Mouse (Mus musculus) heart, adult 2 months (tissue): ENCODE data around the gene Lrg1. TPM values are rescaled to one million over a fixed set of nuclear protein-coding genes. Genes with fewer than 3 reads are reported as not detected.
A peak's percentile ranks its signal among the peaks of the same experiment; 100 is the strongest.

Source experiments
- DNase-seq, 2 experiments: peaks; one replicate each; pipeline ENCODE4 v3.0.0; 2021
- H3K27ac ChIP-seq: fragments of 200-600 bp; 2 replicates; pipeline ENCODE4 v1.8.1; 2022
- H3K27me3 ChIP-seq: fragments of 200-500 bp; 2 replicates; pipeline ENCODE4 v1.6.1; 2012; ENCODE audit warnings: mild to moderate bottlenecking, low read length, inconsistent platforms, mixed read lengths; ENCODE audit not compliant: control insufficient read depth, insufficient read depth
- H3K36me3 ChIP-seq: fragments of 200-500 bp; 2 replicates; pipeline ENCODE4 v1.6.1; 2012; ENCODE audit warnings: low read length, inconsistent platforms; ENCODE audit not compliant: control insufficient read depth, insufficient read depth
- H3K4me1 ChIP-seq: fragments of 200-500 bp; 2 replicates; pipeline ENCODE4 v1.6.1; 2011; ENCODE audit warnings: low read length; ENCODE audit not compliant: control insufficient read depth, insufficient read depth
- H3K4me3 ChIP-seq: fragments of 200-600 bp; 2 replicates; pipeline ENCODE4 v1.8.1; 2022
- H3K79me2 ChIP-seq: fragments of 200-500 bp; replicated peaks from 2 replicates; pipeline ENCODE4 v1.6.1; 2012; ENCODE audit warnings: mild to moderate bottlenecking, inconsistent platforms, low read length, moderate library complexity, mixed read lengths; ENCODE audit not compliant: control insufficient read depth, insufficient read depth
- H3K9ac ChIP-seq: fragments of 200-500 bp; 2 replicates; pipeline ENCODE4 v1.6.1; 2012; ENCODE audit warnings: low read depth, mild to moderate bottlenecking, control low read depth, inconsistent platforms, low read length, mixed read lengths
- CTCF ChIP-seq: fragments of 200-600 bp; IDR thresholded peaks from 2 replicates; pipeline ENCODE4 v1.8.1; 2022; ENCODE audit warnings: antibody characterized with exemption, mild to moderate bottlenecking, moderate library complexity
- EP300 ChIP-seq: fragments of 200-500 bp; IDR thresholded peaks from 2 replicates; pipeline ENCODE4 v1.6.1; 2011; ENCODE audit warnings: low read depth, low read length, control low read depth; ENCODE audit not compliant: insufficient read depth
- POLR2A ChIP-seq: fragments of 200-500 bp; IDR thresholded peaks from 2 replicates; pipeline ENCODE4 v1.6.1; 2011; ENCODE audit warnings: mild to moderate bottlenecking, low read depth, low read length, control low read depth; ENCODE audit not compliant: insufficient read depth
- WGBS: fragments of 180-500 bp; shearing (Covaris S2); methylation state at CpG from one replicate; pipeline ENCODE4 v1.1.7; 2018; 5-methylcytosine and 5-hydroxymethylcytosine counted together
- intact Hi-C: fragments of 180-260 bp; cut with DNase I; formaldehyde crosslinking; loops from one replicate; pipeline ENCODE4 v1.15.1; 2025
- polyA plus RNA-seq: library from polyadenylated mRNA; depleted of rRNA; stranded (reverse); fragments of >200 nt; gene quantifications from 2 replicates; pipeline ENCODE4 v1.2.3, GENCODE M21; 2012
- total RNA-seq, 2 experiments: library from RNA; stranded (reverse); gene quantifications; 2 replicates each; pipeline ENCODE4 v1.2.3; 2021

Lrg1 gene
- total and polyA plus RNA-seq, 3 experiments = 57.0 to 77.7 (median 74.6) TPM

DNA sequence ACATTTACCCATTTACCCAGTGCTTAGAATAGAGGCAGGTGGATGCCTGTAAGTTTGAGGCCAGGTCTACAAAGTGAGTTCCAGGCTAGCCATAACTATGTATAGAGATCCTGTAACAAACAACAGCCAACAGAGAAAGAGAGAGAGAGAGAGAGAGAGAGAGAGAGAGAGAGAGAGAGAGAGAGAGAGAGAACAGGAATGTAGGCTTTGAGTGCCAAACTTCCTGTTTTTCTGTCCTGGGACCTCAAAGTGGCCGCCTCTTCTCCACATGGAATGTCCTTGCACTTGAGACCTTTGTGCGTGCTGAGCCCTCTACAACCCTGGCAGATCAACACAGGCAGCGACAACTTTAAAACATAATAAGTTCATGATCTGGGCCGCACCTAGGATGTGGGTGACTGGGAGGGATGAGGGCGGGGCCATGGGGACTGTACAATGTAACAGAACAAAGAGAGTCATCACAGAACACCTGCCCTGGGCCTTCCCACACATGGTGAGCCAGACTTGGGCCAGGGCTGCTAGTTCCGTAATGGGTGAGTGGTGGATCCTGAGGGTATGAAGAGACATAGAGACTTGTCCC is 41.8 kb upstream of the Lrg1 start:
- Histone ChIP-seq H3K9ac (no peak overlapping the region), H3K79me2 (0 out of 2 replicates have a peak, but pooled peaks cover 1% of the 10 kb centered on the region), H3K36me3 (no peaks in the 10 kb centered on the region), H3K27ac (peak overlapping the region; percentile 76), H3K4me3 (no peak overlapping the region), H3K27me3 (no peaks in the 10 kb centered on the region), H3K4me1 (peaks cover 2% of the 10 kb centered on the region; the same call in 1 of the 2 replicates)
- TF ChIP-seq CTCF (no peak), POLR2A (no peak), EP300 (no peak)
- intact Hi-C loops = loop anchor here (2.0 kb wide), 1 partner anchor 19 kb away; the partner anchor contains the start of gene Mydgf
- DNase-seq = no peak
- 60% methylated on average over 6 of the region's 6 CpGs for WGBS

DNA sequence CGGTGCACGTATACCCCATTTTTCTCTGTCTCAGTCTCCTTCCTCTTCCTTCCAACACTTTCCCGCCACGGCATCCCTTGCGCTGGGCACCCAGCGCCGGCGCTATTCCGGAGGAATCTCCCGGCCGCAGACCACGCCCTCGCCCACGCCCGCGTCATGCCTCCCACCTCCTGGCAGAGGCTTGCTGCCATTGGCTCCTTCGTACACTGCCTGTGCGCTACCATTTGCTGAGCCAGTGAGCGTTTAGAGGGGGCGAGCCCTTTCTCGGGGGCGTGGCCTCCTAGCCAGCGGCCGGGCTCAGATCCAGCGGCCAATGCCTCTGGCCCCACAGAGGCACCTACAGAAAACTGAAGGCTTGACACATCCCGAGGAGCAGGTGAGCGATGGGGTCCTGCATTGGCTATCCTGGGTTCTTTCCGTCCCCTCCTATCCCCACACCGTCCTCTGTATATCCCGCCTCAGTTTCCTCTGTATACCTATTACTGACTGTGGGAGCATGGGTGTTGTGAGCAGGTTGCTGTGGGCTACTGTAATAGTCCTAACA is 40.5 kb upstream of the Lrg1 start, which contains the start of gene Tnfaip8l1:
Gene Tnfaip8l1 (plus strand): TSS at position 247 of the 544 bp plus-strand sequence.
- 2% methylated on average over 30 of the region's 30 CpGs for WGBS
- peak; percentile 96 for DNase-seq
- H3K79me2 ChIP-seq = 0 out of 2 replicates have a peak, but pooled peaks cover 1% of the 10 kb centered on the region
- peak within 1 kb of the TSS; percentile 45 for H3K9ac ChIP-seq
- intact Hi-C loops = loop anchor here (2.0 kb wide), 1 partner anchor 20 kb away; the partner anchor contains the start of gene Mydgf
- H3K27ac ChIP-seq = peak within 1 kb of the TSS; percentile 76
- H3K27me3 ChIP-seq = no peaks in the 10 kb centered on the region
- H3K4me1 ChIP-seq = peaks cover 2% of the 10 kb centered on the region; the same call in 1 of the 2 replicates
- H3K36me3 ChIP-seq = no peaks in the 10 kb centered on the region
- peak within 1 kb of the TSS; percentile 52 for H3K4me3 ChIP-seq
- TF ChIP-seq EP300 (no peak), CTCF (0 out of 2 replicates have a peak, but pooled peaks have one; percentile 16), POLR2A (peak; percentile 52)

DNA sequence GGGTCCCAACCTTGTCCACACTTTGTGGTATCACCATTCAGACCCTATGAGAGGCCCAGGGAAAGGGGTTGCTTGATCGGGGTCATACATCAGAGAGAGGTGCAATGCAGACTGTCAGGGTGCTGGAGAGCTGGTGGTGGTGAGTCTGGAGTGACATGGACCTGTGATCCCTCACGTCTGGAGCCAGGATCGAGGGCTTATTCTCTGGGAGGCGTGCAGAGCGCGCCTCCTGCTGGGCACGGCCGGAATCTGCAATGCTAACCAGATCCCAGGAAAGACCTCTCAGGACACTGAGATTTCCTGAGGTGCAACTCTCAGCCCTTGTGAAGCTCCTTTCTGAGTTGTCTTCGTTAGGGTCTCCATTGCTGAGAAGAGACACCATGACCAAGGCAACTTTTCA is 37.9 kb upstream of the Lrg1 start:
- no peak overlapping the region for H3K9ac ChIP-seq
- H3K4me3 ChIP-seq = no peak overlapping the region
- no peak overlapping the region for H3K27ac ChIP-seq
- no peaks in the 10 kb centered on the region for H3K27me3 ChIP-seq
- TF ChIP-seq POLR2A (no peak), EP300 (peak; percentile 72; the same call in 1 of the 2 replicates), CTCF (peak; percentile 98)
- intact Hi-C loops = loop anchor here (1.0 kb wide), 1 partner anchor 27 kb away; no protein-coding TSS in a partner anchor
- no peaks in the 10 kb centered on the region for H3K36me3 ChIP-seq
- peak; percentile 65 to 75 for DNase-seq
- no peaks in the 10 kb centered on the region for H3K79me2 ChIP-seq
- peaks cover 2% of the 10 kb centered on the region; the same call in 1 of the 2 replicates for H3K4me1 ChIP-seq
- 1% methylated on average over 9 of the region's 9 CpGs for WGBS

DNA sequence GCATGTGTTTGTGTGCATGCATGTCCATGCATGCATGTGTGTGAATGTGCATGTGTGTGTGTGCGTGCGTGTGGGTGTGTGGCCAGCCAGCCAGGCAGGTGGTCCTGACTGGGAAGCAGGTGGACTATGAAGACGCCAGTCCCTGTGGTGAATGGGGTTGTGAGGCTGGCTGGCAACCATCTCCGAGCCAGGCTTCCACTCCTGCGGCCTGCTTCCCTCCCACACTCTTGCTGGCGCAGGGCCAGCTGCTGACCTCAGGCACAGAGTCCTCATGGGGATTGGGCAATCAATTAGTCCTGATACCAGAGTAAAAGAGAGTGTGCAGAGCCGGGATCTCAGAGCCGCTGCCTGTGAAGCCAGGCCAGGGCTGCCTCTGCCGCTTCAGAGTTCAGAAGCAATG is 31.8 kb upstream of the Lrg1 start:
- H3K27me3 ChIP-seq = peaks cover 4% of the 10 kb centered on the region
- 21% methylated on average over 9 of the region's 9 CpGs for WGBS
- DNase-seq = peak; percentile 72 to 74
- H3K9ac ChIP-seq = no peak overlapping the region
- H3K36me3 ChIP-seq = no peaks in the 10 kb centered on the region
- H3K4me3 ChIP-seq = no peak overlapping the region
- intact Hi-C loops = no loop called here
- H3K4me1 ChIP-seq = no peaks in the 10 kb centered on the region
- H3K27ac ChIP-seq = no peak overlapping the region
- H3K79me2 ChIP-seq = no peaks in the 10 kb centered on the region
- TF ChIP-seq CTCF (no peak), POLR2A (no peak), EP300 (no peak)

DNA sequence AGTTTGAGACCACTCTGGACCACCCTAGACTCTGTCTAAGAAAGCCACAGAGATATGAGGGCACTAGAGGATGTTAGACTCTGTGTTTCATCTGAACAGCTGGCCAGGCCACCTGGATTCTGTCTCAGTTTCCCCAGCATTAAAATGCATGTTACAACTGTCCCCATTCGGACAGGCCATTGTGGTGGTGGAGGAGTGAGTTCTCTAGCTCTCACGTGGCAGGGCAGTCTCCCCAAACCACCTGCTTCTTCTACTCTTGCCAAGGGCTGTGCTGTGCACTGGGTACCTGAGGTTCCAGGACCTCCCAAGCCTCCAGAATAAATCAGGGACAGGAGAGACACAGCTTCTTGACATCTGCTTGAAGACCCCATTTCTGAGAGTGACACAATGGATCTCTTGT is 28.1 kb upstream of the Lrg1 start:
- Histone ChIP-seq H3K27ac (no peak overlapping the region), H3K27me3 (peaks cover 4% of the 10 kb centered on the region), H3K9ac (no peak overlapping the region), H3K36me3 (no peaks in the 10 kb centered on the region), H3K4me1 (no peaks in the 10 kb centered on the region), H3K79me2 (no peaks in the 10 kb centered on the region), H3K4me3 (no peak overlapping the region)
- 43% methylated on average over 2 of the region's 2 CpGs for WGBS
- no peak for DNase-seq
- TF ChIP-seq POLR2A (no peak), CTCF (no peak), EP300 (no peak)
- intact Hi-C loops = no loop called here
